Comparison of ENCODE assay signal across 9 mouse cellular contexts in the genomic region with DNA sequence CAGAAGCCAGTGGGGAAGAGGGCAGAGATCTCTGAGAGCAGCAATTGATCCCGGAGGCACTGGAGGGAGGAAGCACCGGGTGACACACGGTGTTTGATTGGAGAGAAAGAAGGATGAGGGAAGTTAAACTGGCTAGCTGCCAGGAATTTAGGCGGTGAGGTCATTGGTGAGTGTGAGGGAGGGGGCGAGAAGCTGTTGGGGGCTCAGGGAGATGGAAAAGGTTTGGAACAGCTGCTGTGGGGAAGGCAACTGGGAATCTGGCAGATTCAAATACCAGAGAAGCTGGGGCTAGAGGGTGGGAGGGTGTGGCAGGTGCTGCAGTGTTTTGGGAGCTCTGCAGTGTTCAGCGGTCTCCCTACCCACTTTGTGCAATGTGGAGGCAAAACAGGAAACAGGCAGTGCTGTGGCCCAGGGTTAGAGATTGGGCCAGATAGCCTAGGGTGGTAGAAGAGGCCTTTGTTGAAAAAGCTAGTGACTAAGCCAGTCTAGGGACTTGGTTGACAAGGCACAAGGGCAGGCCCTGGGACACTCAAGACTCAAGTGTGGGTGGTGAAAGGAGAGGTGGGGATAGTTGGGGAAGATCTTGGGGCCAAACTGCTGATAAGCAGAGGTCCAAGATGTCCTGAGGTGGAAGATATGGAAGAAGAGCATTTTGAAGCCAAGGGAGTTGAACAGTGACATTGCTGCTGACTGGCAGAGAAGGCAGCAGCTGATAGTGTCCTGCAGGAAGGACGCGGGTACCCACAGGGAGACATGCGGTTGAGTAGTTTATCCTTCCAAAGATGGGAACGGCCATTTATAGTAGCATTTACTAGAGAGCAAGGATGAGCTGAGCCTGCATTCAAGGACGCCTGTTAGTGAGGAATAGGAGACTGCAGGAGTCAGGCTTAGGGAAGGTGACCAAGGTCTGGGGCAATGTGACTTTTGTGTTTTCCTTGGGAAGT. TPM values are rescaled to one million over a fixed set of nuclear protein-coding genes. Genes with fewer than 3 reads are reported as not detected.
A peak's percentile ranks its signal among the peaks of the same experiment; 100 is the strongest.
DNase-seq lines count a peak whose midpoint lies in the region; TF ChIP-seq lines count a peak whose summit lies in the region.
"Had no signal": no experiment of that assay in that cellular context is flagged by ENCODE, and none has a peak within 500 bp of the region (broad histone marks: within the 10 kb centered on the region; RNA-seq: fewer than 3 reads in every experiment).

No protein-coding gene starts in this region.

- no peaks in the 10 kb centered on the region for H3K27me3 ChIP-seq in testis, adult 2 months (ENCODE audit: control insufficient read depth, insufficient read depth, low read length)
- H3K27me3 ChIP-seq in megakaryocyte, embryonic 14.5 days (replicated peaks): no peaks in the 10 kb centered on the region

- H3K4me3 ChIP-seq in testis, adult 2 months (ENCODE audit: control insufficient read depth, low read depth, low read length): no peak overlapping the region
- peak overlapping the region; percentile 98 for H3K4me3 ChIP-seq in megakaryocyte, embryonic 14.5 days (replicated peaks)

- no peaks in the 10 kb centered on the region for H3K9me3 ChIP-seq in megakaryocyte, embryonic 14.5 days

- intact Hi-C loops in gastrocnemius, postnatal 14 days (cut with DNase I; ENCODE audit: low total_unique reads): no loop called here

- H3K27ac ChIP-seq in testis, adult 2 months (ENCODE audit: control insufficient read depth, insufficient read depth, low read depth, low read length): peak overlapping the region; percentile 35

- no peak for TF ChIP-seq POLR2A in testis, adult 2 months (IDR thresholded peaks at IDR 0.05; ENCODE audit: control insufficient read depth, low read depth, low read length)

- DNase-seq in gastrocnemius, postnatal 14 days: peak; percentile 44
- no peak for DNase-seq in gastrocnemius, adult 8-10 months (ENCODE audit: low spot score in 2 of 2)
- no peak for DNase-seq in testis, postnatal 10 days (ENCODE audit: low spot score)
- peak; percentile 77 for DNase-seq in heart, postnatal 4 days
- DNase-seq in urinary bladder, postnatal 10 days (ENCODE audit: low spot score): no peak
- DNase-seq in cerebellum, adult 11 months: no peak

- H3K4me1 ChIP-seq in testis, adult 2 months (ENCODE audit: control insufficient read depth, insufficient read depth, low read length): peaks cover 4% of the 10 kb centered on the region
- H3K4me1 ChIP-seq in megakaryocyte, embryonic 14.5 days: peaks cover 85% of the 10 kb centered on the region

- no peaks in the 10 kb centered on the region for H3K36me3 ChIP-seq in testis, adult 2 months (ENCODE audit: control insufficient read depth, insufficient read depth, low read length)
- H3K36me3 ChIP-seq in megakaryocyte, embryonic 14.5 days (replicated peaks; ENCODE audit: low read length): peaks cover 89% of the 10 kb centered on the region

- TF ChIP-seq CTCF in testis, adult 2 months (IDR thresholded peaks at IDR 0.05; ENCODE audit: control insufficient read depth, insufficient read depth, insufficient replicate concordance, low read depth, low read length): no peak

RNA-seq across cellular contexts. Expression of gene Zyx, which starts 4.9 kb away (rescaled TPM):
- 10 to 100 TPM; 35.2 to 40.9 TPM for total RNA-seq in gastrocnemius, postnatal 14 days (2021)
- 10 to 100 TPM; 12.1 to 15.9 (median 13.7) TPM for total RNA-seq in gastrocnemius, adult 8-10 months (2022)
- 35.2 and 40.1 TPM in 2 replicates for polyA plus RNA-seq in testis, adult 2 months (2012; rRNA removed)
- total RNA-seq in heart, postnatal 4 days (2021): 100 to 1,000 TPM; 161 to 166 TPM
- polyA plus RNA-seq in megakaryocyte, embryonic 14.5 days (2012; ENCODE audit: insufficient read depth, low replicate concordance): 8,612 and 27,789 TPM in 2 replicates

RNA-seq across cellular contexts. Expression of gene Epha1, which starts 18.7 kb away (rescaled TPM):
- under 1 TPM; 0.07 to 0.21 TPM for total RNA-seq in gastrocnemius, postnatal 14 days (2021)
- under 1 TPM in 2 of 4 experiments, not detected in 2; 0.07 to 0.10 TPM for total RNA-seq in gastrocnemius, adult 8-10 months (2022)
- 0.30 and 0.76 TPM in 2 replicates for polyA plus RNA-seq in testis, adult 2 months (2012; rRNA removed)
- under 1 TPM; 0.52 to 0.70 TPM for total RNA-seq in heart, postnatal 4 days (2021)
- polyA plus RNA-seq in megakaryocyte, embryonic 14.5 days (2012; ENCODE audit: insufficient read depth, low replicate concordance): not detected in 2 replicates

RNA-seq across cellular contexts. Expression of gene Fam131b, which starts 29.9 kb away (rescaled TPM):
- total RNA-seq in gastrocnemius, postnatal 14 days (2021): under 1 TPM; 0.60 to 0.80 TPM
- under 1 TPM; 0.08 to 0.41 (median 0.21) TPM for total RNA-seq in gastrocnemius, adult 8-10 months (2022)
- polyA plus RNA-seq in testis, adult 2 months (2012; rRNA removed): 11.9 and 12.0 TPM in 2 replicates
- total RNA-seq in heart, postnatal 4 days (2021): 1 to 10 TPM; 1.6 to 1.7 TPM
- polyA plus RNA-seq in megakaryocyte, embryonic 14.5 days (2012; ENCODE audit: insufficient read depth, low replicate concordance): 0.41 TPM in 1 of 2 replicates, not detected in the other

RNA-seq across cellular contexts. Expression of gene Tas2r143, which starts 45.7 kb away (rescaled TPM):
- under 1 TPM in 1 of 2 experiments, not detected in 1; 0.44 TPM for total RNA-seq in gastrocnemius, postnatal 14 days (2021)
- not detected for total RNA-seq in gastrocnemius, adult 8-10 months (2022)
- not detected in 2 replicates for polyA plus RNA-seq in testis, adult 2 months (2012; rRNA removed)
- under 1 TPM in 1 of 2 experiments, not detected in 1; 0.41 TPM for total RNA-seq in heart, postnatal 4 days (2021)
- not detected in 2 replicates for polyA plus RNA-seq in megakaryocyte, embryonic 14.5 days (2012; ENCODE audit: insufficient read depth, low replicate concordance)
- total RNA-seq: layer of hippocampus, adult 18-20 months had no signal

RNA-seq across cellular contexts. Expression of gene Tas2r135, which starts 50.9 kb away (rescaled TPM):
- not detected for total RNA-seq in gastrocnemius, postnatal 14 days (2021)
- not detected for total RNA-seq in gastrocnemius, adult 8-10 months (2022)
- not detected in 2 replicates for polyA plus RNA-seq in testis, adult 2 months (2012; rRNA removed)
- total RNA-seq in heart, postnatal 4 days (2021): under 1 TPM; 0.24 to 0.25 TPM
- polyA plus RNA-seq in megakaryocyte, embryonic 14.5 days (2012; ENCODE audit: insufficient read depth, low replicate concordance): not detected in 2 replicates
- total RNA-seq: layer of hippocampus, adult 18-20 months had no signal

Comparison
In these comparisons a context has a peak if more than half of its experiments do, and no peak if none do; other contexts are left out.
1. DNase-seq: peak in gastrocnemius, postnatal 14 days (single experiment) and heart, postnatal 4 days (single experiment); none in gastrocnemius, adult 8-10 months (0 of 2), testis, postnatal 10 days (single experiment), urinary bladder, postnatal 10 days (single experiment) and cerebellum, adult 11 months (single experiment).